Mouse (Mus musculus) kidney, postnatal 14 days (tissue): ENCODE measurements at regions not wholly inside any gene's neighbourhood (a gene's known extent, or its start where the extent isn't known, plus 50 kb on each side); places are given as distances from the start of the nearest gene placed in this dataset.
A peak's percentile ranks its signal among the peaks of the same experiment; 100 is the strongest.

Source experiments
- DNase-seq: peaks from one replicate; pipeline ENCODE4 v3.0.0; 2022; ENCODE audit warnings: mixed read lengths

DNA sequence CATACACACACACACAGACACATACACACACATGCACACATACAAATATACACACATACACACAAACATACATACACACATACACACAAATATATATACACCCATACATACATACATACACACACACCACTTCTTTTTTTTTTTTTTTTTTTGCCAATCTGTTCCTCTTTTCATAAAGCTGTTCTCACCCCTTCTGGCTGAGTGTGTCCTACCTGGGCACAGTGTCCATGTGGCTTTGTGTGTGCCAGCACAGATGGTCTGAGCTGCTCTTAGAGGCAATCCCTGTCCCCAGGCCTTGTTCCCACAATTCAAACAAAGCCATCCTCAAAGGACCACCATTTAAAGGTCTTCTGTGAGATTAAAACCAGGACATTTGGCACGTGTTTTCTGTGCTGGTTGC, 127.6 kb upstream of the Prep start:
- no peak for DNase-seq

- DNase-seq = no peak
These were observed 130.0 kb upstream of the Prep start for GRCm38 (mm10) chr10:44936976-44937500.

DNA sequence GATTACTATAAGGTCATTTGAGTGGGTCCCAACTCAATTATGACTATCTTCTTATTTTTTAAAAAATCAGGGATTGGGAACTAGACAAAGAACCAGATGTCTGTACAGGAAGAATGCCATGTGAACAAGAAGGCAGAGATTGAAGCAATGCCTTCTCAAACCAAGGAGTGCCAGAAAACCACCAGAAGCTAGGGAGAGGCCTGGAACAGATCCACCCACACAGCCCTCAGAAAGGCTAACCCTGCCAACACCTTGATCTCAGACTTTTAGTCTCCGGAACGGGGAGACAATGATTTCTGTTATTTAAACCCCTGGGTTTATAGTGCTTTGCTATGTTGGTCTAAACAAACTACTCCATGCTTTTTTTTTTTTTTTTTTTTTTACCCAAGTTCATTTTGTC, 136.2 kb upstream of the Prep start:
- DNase-seq = no peak

GRCm38 (mm10) chr10:44913751-44914388, 153.1 kb upstream of the Prep start:
- DNase-seq = no peak

DNA sequence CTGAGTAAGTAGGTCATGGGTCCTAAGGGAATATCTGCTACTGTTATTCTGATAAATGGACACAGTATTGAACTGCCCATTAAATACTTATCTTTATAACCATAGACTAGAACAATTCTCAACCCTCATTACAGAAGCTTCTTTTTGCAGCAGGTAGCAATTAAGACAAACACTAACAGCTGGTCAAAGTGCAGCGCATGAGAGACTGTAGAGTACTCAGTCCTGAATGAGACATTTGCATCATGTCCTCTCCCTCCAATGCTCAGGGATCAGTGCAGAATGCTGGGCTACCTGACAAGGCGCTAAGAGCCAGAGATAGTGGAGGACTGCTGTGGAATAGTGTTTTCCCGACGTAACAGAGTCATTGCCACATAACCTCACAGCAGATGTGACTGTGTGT, 162.5 kb upstream of the Prep start:
- no peak for DNase-seq

DNA sequence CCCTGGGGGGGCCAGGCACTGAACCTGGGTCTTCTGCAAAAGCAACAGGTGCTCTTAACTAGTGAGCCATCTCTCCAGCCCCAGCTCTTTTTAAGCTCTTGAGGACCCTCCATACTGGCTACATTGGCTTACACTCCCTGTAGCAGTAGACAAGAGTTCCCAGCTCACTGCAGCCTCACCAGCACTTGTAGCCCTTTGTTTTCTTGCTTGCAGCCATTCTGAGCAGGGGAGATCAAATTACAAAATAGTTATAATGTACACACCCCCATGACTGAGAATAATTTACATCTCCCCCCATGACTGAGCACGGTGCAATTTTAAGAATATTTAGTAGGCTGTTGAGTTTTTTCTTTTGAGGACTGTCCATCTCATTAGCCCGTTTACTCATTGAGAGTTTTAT, 165.8 kb upstream of the Prep start:
- DNase-seq = no peak

DNA sequence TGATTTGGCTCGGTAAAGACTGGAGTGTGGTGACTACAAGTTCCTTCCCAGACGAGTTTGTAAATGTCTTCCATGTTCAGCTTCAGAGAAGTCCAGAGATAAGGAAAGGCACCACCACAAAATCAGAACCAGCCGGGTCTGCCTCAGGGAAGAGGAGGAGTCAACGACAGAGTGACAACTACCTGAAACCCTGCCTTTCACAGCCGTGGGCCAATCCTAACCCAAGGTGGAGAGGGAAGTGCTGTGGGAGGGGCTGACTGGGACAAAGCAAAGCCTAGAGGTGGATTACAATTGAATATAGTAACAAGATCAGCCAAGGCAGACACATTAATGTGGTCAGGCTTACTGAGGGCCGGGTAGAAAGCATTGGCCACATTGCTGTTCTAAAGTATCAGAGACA, 174.9 kb upstream of the Prep start:
- no peak for DNase-seq

GRCm38 (mm10) chr10:44887081-44887683, 179.8 kb upstream of the Prep start:
- DNase-seq = no peak

GRCm38 (mm10) chr10:44881967-44882366, 185.0 kb upstream of the Prep start:
- no peak for DNase-seq

DNA sequence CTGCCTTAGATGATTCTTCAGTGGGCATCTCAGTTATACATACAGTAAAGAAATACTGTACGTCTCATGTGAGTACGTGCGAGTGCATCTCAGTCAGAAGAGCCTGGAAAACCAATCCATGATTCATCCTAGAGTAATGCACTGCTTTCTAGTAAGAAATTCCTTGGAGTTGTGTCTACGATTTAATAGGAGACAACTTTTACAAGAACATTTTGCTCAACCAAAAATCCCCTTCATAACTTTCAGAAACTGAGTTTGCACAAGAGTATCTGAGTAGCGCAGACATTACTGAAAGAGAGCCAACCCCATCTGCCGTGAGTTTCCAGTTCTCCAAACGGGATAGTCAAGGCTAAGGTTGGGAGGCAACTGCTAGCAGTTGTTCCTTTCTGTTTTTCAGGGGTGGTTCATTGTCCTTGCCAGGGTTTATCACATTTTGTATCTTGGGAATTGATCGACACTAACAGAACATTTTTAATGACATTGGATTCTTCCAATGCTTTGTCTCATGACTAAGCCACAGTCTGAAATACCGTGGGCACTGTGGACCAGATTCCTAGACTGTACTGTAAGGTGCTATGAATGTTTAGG, 189.8 kb upstream of the Prep start:
- DNase-seq = no peak

GRCm38 (mm10) chr10:44873642-44874285, 193.2 kb upstream of the Prep start:
- DNase-seq = no peak

DNA sequence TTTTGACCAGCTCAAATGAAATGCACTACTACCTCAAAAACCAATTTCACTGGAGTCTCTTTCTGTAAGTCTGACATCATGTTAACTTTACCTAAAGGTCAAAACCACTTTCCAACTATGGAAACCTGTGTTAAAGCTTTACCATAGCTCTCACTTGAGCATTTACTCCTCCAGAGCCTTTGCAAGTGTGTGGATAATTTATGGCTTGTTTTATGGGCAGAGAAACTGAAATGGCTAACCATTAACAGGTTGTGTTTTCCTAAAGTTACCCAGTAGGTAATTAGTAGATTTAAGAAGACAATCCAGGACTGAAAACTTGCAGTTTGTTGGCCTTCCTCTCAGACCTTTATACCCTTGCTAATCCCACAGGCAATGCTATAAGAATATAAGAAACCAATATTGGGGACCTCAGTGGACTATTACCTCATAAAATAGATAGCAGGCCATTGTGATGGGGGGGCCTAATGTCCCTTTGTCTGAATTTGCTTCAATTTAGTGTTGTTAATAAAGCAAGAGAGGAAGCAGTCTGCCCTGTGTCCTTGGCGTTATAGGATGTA, 202.7 kb upstream of the Prep start:
- peak; percentile 49 for DNase-seq

GRCm38 (mm10) chr10:44862360-44862674, 204.7 kb upstream of the Prep start:
- peak; percentile 12 for DNase-seq

DNA sequence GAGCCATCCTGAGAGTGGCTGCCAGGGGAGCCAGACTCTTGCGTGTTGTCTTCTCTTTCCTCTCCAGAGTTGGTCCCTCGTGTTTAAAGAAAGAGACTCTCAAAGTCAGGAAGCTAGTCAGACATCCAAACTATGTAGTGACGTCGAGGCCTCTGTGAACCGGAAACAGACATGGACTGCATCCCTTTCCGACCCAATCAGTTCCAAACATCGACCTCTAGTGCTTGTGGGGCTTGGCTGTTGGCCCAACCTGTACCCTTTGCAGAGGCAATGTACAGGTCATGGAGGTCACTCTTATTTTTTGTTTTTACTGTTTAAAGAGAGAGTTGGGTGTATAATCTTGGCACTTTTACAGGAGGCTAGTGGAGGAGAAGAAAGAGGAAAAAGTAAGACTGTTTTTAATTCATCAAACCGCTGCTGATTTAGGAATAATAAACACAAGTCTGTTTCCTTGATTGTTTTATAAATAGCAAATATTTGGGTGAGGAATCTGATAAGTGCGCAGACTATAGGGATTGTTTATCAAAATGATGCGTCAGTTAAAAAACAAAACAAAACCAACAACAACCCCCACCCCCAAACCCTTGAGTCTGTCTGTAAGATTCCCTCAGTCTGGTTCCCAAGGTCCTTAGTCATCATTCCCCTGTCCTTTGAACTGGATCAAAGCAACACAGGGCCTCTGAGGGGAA, 205.2 kb upstream of the Prep start:
- peak; percentile 84 for DNase-seq

- DNase-seq = no peak
These were observed 209.6 kb upstream of the Prep start for GRCm38 (mm10) chr10:44857444-44857843.

DNA sequence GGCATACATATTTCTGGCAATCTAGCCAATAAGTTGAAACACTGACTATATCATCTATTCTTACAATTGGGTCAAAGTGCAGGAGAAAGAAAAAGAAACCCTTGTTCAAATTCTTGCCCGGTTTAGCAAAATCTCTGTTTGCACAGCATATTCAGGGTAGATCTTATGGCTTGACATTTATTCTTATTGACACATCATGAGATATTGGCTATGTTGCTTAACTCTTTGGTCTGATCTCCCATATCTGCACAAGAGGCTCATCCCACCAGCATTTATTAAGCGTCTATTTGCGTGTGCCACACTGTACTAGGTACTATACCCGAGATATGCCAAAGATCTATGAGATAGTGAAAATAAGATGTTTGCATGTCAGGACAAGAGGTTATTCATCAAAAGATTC, 212.9 kb upstream of the Prep start:
- no peak for DNase-seq

DNA sequence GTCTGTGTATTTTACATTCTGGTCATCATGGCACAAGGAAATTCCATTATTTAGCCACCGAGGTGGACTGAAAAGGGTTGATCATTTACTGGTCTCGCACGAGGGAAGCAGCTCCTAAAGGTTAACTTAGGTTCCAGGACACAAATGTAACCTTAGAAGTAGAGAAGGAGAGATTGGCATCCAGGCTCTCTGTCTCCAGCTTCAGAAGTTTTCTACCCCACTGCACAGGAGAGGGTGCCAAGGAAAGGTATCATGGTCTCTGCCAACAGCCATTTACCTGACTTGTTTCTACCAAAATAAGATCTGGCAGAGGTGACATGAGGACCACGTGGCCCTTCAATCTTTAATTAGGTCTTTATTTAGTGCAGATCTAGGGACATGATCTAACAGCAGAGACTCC, 218.0 kb upstream of the Prep start:
- DNase-seq = peak; percentile 38

GRCm38 (mm10) chr10:44846765-44847164, 220.2 kb upstream of the Prep start:
- DNase-seq = no peak

DNA sequence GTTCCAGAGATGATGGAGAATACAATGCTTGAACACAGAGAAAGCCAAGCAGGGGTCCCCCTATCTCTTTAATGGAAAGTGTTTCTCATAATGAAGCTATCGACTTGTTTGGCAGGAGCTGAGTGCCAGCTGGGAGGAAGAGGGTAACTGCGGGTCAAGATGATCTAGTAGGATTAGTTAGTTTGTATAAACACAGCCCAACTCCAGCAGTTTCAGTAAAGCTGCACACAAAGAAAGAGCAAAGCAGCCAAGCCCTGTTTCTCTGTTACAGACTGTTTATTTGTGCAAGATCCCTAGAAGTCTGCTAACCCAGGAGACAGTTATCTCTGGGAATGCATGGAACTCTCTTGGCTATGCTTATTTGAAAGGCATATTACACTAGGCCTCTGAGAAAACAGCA, 220.9 kb upstream of the Prep start:
- DNase-seq = peak; percentile 7

GRCm38 (mm10) chr10:44840449-44840848, 226.6 kb upstream of the Prep start:
- no peak for DNase-seq

GRCm38 (mm10) chr10:44832455-44832854, 234.5 kb upstream of the Prep start:
- no peak for DNase-seq

DNA sequence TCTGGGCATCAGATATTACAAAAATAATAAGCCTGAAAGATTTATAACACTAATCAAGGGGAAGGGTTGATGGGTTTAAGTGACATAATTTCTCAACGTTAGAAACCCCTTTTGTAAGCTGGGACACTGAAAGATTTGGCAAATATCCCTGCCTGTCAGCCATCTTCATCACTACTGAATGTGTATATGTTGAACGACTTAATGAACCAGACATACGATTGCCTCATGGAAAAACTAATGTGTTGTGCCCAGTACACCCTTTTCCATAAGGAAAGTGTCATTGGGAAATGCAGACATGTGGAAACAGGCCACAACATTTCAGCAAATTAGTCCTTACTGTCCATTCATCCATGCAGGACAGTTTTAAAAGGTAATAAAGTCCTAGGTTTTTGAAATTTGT, 240.7 kb upstream of the Prep start:
- DNase-seq = no peak

DNA sequence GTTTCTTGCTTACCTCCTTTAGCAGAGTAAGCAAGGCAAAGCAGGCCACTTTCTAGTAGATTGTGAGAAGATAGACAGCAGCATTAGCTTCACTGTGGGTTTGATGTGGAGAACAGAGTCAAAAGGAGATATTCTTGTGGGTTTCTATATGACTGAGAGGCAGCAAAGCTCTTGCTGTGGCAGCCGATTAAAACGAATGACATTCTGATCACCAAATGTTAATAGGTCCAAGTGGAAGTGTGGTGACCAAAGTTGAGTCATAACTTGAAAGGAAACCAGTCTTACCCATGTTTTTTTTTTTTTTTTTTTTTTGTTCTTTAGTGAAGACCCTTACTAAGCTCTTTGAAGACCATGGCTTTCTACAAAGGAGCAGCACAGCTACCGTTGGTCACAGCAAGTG, 245.3 kb upstream of the Prep start:
- no peak for DNase-seq
